13 mouse cellular contexts compared by ENCODE assay signal in the genomic region with DNA sequence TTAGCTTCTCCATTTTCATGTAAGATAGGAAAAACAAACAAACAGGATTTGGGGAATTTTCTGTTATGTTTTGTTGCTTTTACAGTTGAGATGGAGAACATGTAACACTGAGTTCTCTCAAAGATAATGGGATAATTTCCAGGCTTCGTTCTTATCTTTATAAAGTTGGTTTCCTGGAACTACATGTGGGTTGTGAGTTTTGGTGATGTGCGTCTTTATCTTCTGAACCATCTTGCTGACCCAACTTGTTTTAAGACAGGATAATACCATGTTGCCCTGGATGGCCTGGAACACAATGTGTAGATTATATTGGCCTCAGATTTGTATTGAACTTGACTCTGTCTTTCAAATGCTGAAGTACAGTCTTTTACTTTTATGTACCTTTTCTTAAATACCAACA.
"Had no signal": no experiment of that assay in that cellular context is flagged by ENCODE, and none has a peak within 500 bp of the region (broad histone marks: within the 10 kb centered on the region; RNA-seq: fewer than 3 reads in every experiment).

No protein-coding gene starts in this region.

- H3K4me1 ChIP-seq: limb, embryonic 12.5 days; lung, embryonic 15.5 days; midbrain, embryonic 13.5 days had no signal

- ATAC-seq: intestine, postnatal 0 days; midbrain, embryonic 13.5 days had no signal

- DNase-seq: kidney, adult 8-10 months; kidney, postnatal 36 days; layer of hippocampus, adult 9-11 months; layer of hippocampus, postnatal 36 days; lung, postnatal 14 days; right cerebral cortex, adult 18-20 months; right cerebral cortex, postnatal 25 days; thymus, postnatal 36 days had no signal

- H3K4me3 ChIP-seq: limb, embryonic 12.5 days; lung, embryonic 15.5 days; midbrain, embryonic 13.5 days had no signal

- H3K4me2 ChIP-seq: limb, embryonic 12.5 days; lung, embryonic 15.5 days; midbrain, embryonic 13.5 days had no signal

- H3K9ac ChIP-seq: limb, embryonic 12.5 days; lung, embryonic 15.5 days; midbrain, embryonic 13.5 days had no signal

- H3K27me3 ChIP-seq: limb, embryonic 12.5 days; lung, embryonic 15.5 days; midbrain, embryonic 13.5 days had no signal

- H3K9me3 ChIP-seq: limb, embryonic 12.5 days; lung, embryonic 15.5 days; midbrain, embryonic 13.5 days had no signal

- H3K36me3 ChIP-seq: limb, embryonic 12.5 days; lung, embryonic 15.5 days; midbrain, embryonic 13.5 days had no signal

- H3K27ac ChIP-seq: kidney, postnatal 0 days; limb, embryonic 12.5 days; lung, embryonic 15.5 days; midbrain, embryonic 13.5 days had no signal
